Mouse (Mus musculus): ENCODE measurements around the gene Zfp13. TPM values are rescaled to one million over a fixed set of nuclear protein-coding genes. Genes with fewer than 3 reads are reported as not detected.

Zfp13 gene
- total and polyA plus RNA-seq, 3 experiments = 0.08 to 0.38 TPM; not detected in 1

GRCm38 (mm10) chr17:23551963-23552362 lies 47.3 kb downstream of the Zfp13 start:
- Histone ChIP-seq H3K9ac (ENCODE audit: control insufficient read depth, low read depth, low read length, poor library complexity, severe bottlenecking) (peak overlapping the region; percentile 69), H3K9me3 (replicated peaks; ENCODE audit: insufficient read depth, low read length) (no peaks in the 10 kb centered on the region), H3K27me3 (ENCODE audit: control insufficient read depth in 1 of 2, insufficient read depth in 2 of 2, low read length in 2 of 2) (no peaks in the 10 kb centered on the region), H3K36me3 (ENCODE audit: control insufficient read depth in 1 of 2, insufficient read depth in 2 of 2, low read length in 2 of 2) (peaks cover 0 to 5% of the 10 kb centered on the region in 2 experiments; a peak in 2 of 4 replicates), H3K4me3 (ENCODE audit: control insufficient read depth in 1 of 2, insufficient read depth in 1 of 2, low read depth in 2 of 2, low read length in 2 of 2) (peak overlapping the region; percentile 35 to 56), H3K79me2 (ENCODE audit: control insufficient read depth, insufficient read depth, low read length, poor library complexity) (peaks cover 1% of the 10 kb centered on the region; the same call in 1 of the 2 replicates), H3K27ac (ENCODE audit: control insufficient read depth, low read depth, low read length) (peak overlapping the region; percentile 67), H3K4me1 (ENCODE audit: control insufficient read depth in 1 of 2, insufficient read depth in 2 of 2, low read length in 2 of 2) (peaks cover 0 to 10% of the 10 kb centered on the region in 2 experiments; a peak in 2 of 4 replicates)
- TF ChIP-seq GABPA (IDR thresholded peaks at IDR 0.05; ENCODE audit: low read depth, low read length) (no peak), MAZ (IDR thresholded peaks at IDR 0.05; ENCODE audit: low read depth, low read length) (0 out of 2 replicates have a peak, but pooled peaks have one; percentile 2), CHD1 (IDR thresholded peaks at IDR 0.05; ENCODE audit: low read depth, low read length) (no peak), SIN3A (IDR thresholded peaks at IDR 0.05; ENCODE audit: low read length) (no peak), TCF12 (IDR thresholded peaks at IDR 0.05; ENCODE audit: low read depth, low read length) (no peak), NELFE (IDR thresholded peaks at IDR 0.05; ENCODE audit: low read depth, low read length) (no peak), POLR2A (IDR thresholded peaks at IDR 0.05; ENCODE audit: control insufficient read depth in 1 of 2, insufficient read depth in 1 of 2, low read depth in 1 of 2, low read length in 2 of 2, poor library complexity in 1 of 2) (peak in 1 of 2 experiments; percentile 42; a peak in 1 of 4 replicates), MAFK (IDR thresholded peaks at IDR 0.05; ENCODE audit: borderline replicate concordance, low read depth, low read length) (no peak), SMC3 (IDR thresholded peaks at IDR 0.05; ENCODE audit: low read depth, low read length) (no peak), RAD21 (IDR thresholded peaks at IDR 0.05; ENCODE audit: low read depth, low read length) (no peak), HCFC1 (IDR thresholded peaks at IDR 0.05; ENCODE audit: low read depth, low read length) (peak; percentile 34; the same call in 1 of the 2 replicates), ZMIZ1 (IDR thresholded peaks at IDR 0.05; ENCODE audit: low read depth, low read length) (no peak), ETS1 (IDR thresholded peaks at IDR 0.05; ENCODE audit: low read depth, low read length) (no peak)
- peak; percentile 68 for DNase-seq (ENCODE audit: low read depth, low spot score)

- no peaks in the 10 kb centered on the region for H3K9me3 ChIP-seq (replicated peaks; ENCODE audit: insufficient read depth, low read length)
- peaks cover 0 to 10% of the 10 kb centered on the region in 2 experiments; a peak in 2 of 4 replicates for H3K4me1 ChIP-seq (ENCODE audit: control insufficient read depth in 1 of 2, insufficient read depth in 2 of 2, low read length in 2 of 2)
- no peaks in the 10 kb centered on the region for H3K27me3 ChIP-seq (ENCODE audit: control insufficient read depth in 1 of 2, insufficient read depth in 2 of 2, low read length in 2 of 2)
- peak overlapping the region; percentile 72 for H3K27ac ChIP-seq (ENCODE audit: control insufficient read depth, low read depth, low read length)
- H3K9ac ChIP-seq (ENCODE audit: control insufficient read depth, low read depth, low read length, poor library complexity, severe bottlenecking) = peak overlapping the region; percentile 71
- H3K36me3 ChIP-seq (ENCODE audit: control insufficient read depth in 1 of 2, insufficient read depth in 2 of 2, low read length in 2 of 2) = peaks cover 0 to 5% of the 10 kb centered on the region in 2 experiments; a peak in 2 of 4 replicates
- peak; percentile 64; the same call in 1 of the 2 replicates for TF ChIP-seq MAZ (IDR thresholded peaks at IDR 0.05; ENCODE audit: low read depth, low read length)
- no peak for TF ChIP-seq ZC3H11A (IDR thresholded peaks at IDR 0.05; ENCODE audit: low read depth, low read length)
- H3K4me3 ChIP-seq (ENCODE audit: control insufficient read depth in 1 of 2, insufficient read depth in 1 of 2, low read depth in 2 of 2, low read length in 2 of 2) = peak overlapping the region; percentile 70 to 78
- peaks cover 3% of the 10 kb centered on the region; the same call in 1 of the 2 replicates for H3K79me2 ChIP-seq (ENCODE audit: control insufficient read depth, insufficient read depth, low read length, poor library complexity)
- peak; percentile 51 for DNase-seq (ENCODE audit: low read depth, low spot score)
These were observed 47.9 kb downstream of the Zfp13 start for GRCm38 (mm10) chr17:23551416-23551815.

GRCm38 (mm10) chr17:23550856-23551255 lies 48.4 kb downstream of the Zfp13 start:
- TF ChIP-seq MEF2A (IDR thresholded peaks at IDR 0.05; ENCODE audit: extremely low read depth, insufficient replicate concordance, low read depth, low read length, poor library complexity, severe bottlenecking) (no peak), GATA1 (IDR thresholded peaks at IDR 0.05; ENCODE audit: low read depth, low read length) (no peak), ZC3H11A (IDR thresholded peaks at IDR 0.05; ENCODE audit: low read depth, low read length) (no peak), ELF1 (IDR thresholded peaks at IDR 0.05; ENCODE audit: low read depth, low read length) (no peak), BHLHE40 (IDR thresholded peaks at IDR 0.05; ENCODE audit: borderline replicate concordance, low read depth, low read length) (no peak), ETS1 (IDR thresholded peaks at IDR 0.05; ENCODE audit: low read depth, low read length) (no peak), MYB (IDR thresholded peaks at IDR 0.05; ENCODE audit: low read depth, low read length) (no peak), USF2 (IDR thresholded peaks at IDR 0.05; ENCODE audit: borderline replicate concordance in 1 of 2, insufficient read depth in 1 of 2, low read depth in 1 of 2, low read length in 2 of 2) (no peak), RAD21 (IDR thresholded peaks at IDR 0.05; ENCODE audit: low read depth, low read length) (no peak), POLR2AphosphoS5 (IDR thresholded peaks at IDR 0.05; ENCODE audit: borderline replicate concordance, low read depth, low read length) (no peak), KAT2A (conservative IDR thresholded peaks at IDR 0.05; ENCODE audit: low read depth, low read length) (no peak)
- Histone ChIP-seq H3K27ac (ENCODE audit: control insufficient read depth, low read depth, low read length) (peak overlapping the region; percentile 72), H3K4me3 (ENCODE audit: control insufficient read depth in 1 of 2, insufficient read depth in 1 of 2, low read depth in 2 of 2, low read length in 2 of 2) (peak overlapping the region; percentile 70 to 78), H3K4me1 (ENCODE audit: control insufficient read depth in 1 of 2, insufficient read depth in 2 of 2, low read length in 2 of 2) (peaks cover 0 to 12% of the 10 kb centered on the region in 2 experiments; a peak in 2 of 4 replicates), H3K79me2 (ENCODE audit: control insufficient read depth, insufficient read depth, low read length, poor library complexity) (peaks cover 3% of the 10 kb centered on the region; the same call in 1 of the 2 replicates), H3K9ac (ENCODE audit: control insufficient read depth, low read depth, low read length, poor library complexity, severe bottlenecking) (peak overlapping the region; percentile 71), H3K27me3 (ENCODE audit: control insufficient read depth in 1 of 2, insufficient read depth in 2 of 2, low read length in 2 of 2) (no peaks in the 10 kb centered on the region), H3K36me3 (ENCODE audit: control insufficient read depth in 1 of 2, insufficient read depth in 2 of 2, low read length in 2 of 2) (peaks cover 0 to 5% of the 10 kb centered on the region in 2 experiments; a peak in 2 of 4 replicates), H3K9me3 (replicated peaks; ENCODE audit: insufficient read depth, low read length) (no peaks in the 10 kb centered on the region)
- DNase-seq (ENCODE audit: low read depth, low spot score) = peak; percentile 79

All from MEL (cell line).